Mouse (Mus musculus) neural tube, embryonic 11.5 days (tissue): ENCODE results near the gene Foxp1. TPM values are rescaled to one million over a fixed set of nuclear protein-coding genes. Genes with fewer than 3 reads are reported as not detected.

Experiments used
- ATAC-seq: fragments of 200-750 bp; cut with Nextera tagmentation; 2 replicates; pipeline ENCODE4 v1.8.0; 2017; ENCODE audit warnings: moderate number of reproducible peaks, mild to moderate bottlenecking, moderate TSS enrichment, moderate library complexity; ENCODE audit not compliant: insufficient read depth, low FRiP score, low TSS enrichment
- DNase-seq: peaks from one replicate; pipeline ENCODE4 v3.0.0-alpha.2; 2015; ENCODE audit warnings: low spot score
- H3K27ac ChIP-seq: fragments of 300-500 bp; sonication (generic); 2 replicates; pipeline ENCODE4 v1.5.1; 2014; ENCODE audit warnings: low read depth, mild to moderate bottlenecking, low read length
- H3K27me3 ChIP-seq: fragments of 300-500 bp; sonication (generic); 2 replicates; pipeline ENCODE4 v1.6.1; 2014; ENCODE audit warnings: mild to moderate bottlenecking, low read length, mixed read lengths; ENCODE audit not compliant: control insufficient read depth, insufficient read depth
- H3K36me3 ChIP-seq: fragments of 300-500 bp; sonication (generic); 2 replicates; pipeline ENCODE4 v1.6.1; 2014; ENCODE audit warnings: mild to moderate bottlenecking, low read length, moderate library complexity, mixed read lengths; ENCODE audit not compliant: control insufficient read depth, insufficient read depth
- H3K4me1 ChIP-seq: fragments of 300-500 bp; sonication (generic); 2 replicates; pipeline ENCODE4 v1.6.1; 2014; ENCODE audit warnings: low read length, mixed read lengths; ENCODE audit not compliant: control insufficient read depth, insufficient read depth
- H3K4me2 ChIP-seq: fragments of 300-500 bp; sonication (generic); 2 replicates; pipeline ENCODE4 v1.6.1; 2014; ENCODE audit warnings: low read depth, mild to moderate bottlenecking, moderate library complexity
- H3K4me3 ChIP-seq: fragments of 300-500 bp; sonication (generic); 2 replicates; pipeline ENCODE4 v1.5.1; 2014; ENCODE audit warnings: low read depth, low read length
- H3K9ac ChIP-seq: fragments of 300-500 bp; sonication (generic); 2 replicates; pipeline ENCODE4 v1.6.1; 2014; ENCODE audit warnings: mild to moderate bottlenecking, low read length
- H3K9me3 ChIP-seq: fragments of 300-500 bp; sonication (generic); 2 replicates; pipeline ENCODE4 v1.6.1; 2016; ENCODE audit warnings: low read length; ENCODE audit not compliant: control insufficient read depth
- WGBS: fragments of 180-500 bp; shearing (Covaris S2); extraction: QIAGEN DNeasy Blood & Tissue Kit; methylation state at CpG from one replicate; pipeline ENCODE4 v1.1.7; 2014; 5-methylcytosine and 5-hydroxymethylcytosine counted together
- polyA plus RNA-seq: library from polyadenylated mRNA; unstranded; fragments of >200 nt; fragmentation: Nextera tagmentation; extraction: Ambion mirVana; gene quantifications from 2 replicates; pipeline ENCODE4 v1.2.1, GENCODE M21; 2014

Gene Foxp1
- polyA plus RNA-seq, 1 experiment from 2014 or later: 116 TPM

DNA sequence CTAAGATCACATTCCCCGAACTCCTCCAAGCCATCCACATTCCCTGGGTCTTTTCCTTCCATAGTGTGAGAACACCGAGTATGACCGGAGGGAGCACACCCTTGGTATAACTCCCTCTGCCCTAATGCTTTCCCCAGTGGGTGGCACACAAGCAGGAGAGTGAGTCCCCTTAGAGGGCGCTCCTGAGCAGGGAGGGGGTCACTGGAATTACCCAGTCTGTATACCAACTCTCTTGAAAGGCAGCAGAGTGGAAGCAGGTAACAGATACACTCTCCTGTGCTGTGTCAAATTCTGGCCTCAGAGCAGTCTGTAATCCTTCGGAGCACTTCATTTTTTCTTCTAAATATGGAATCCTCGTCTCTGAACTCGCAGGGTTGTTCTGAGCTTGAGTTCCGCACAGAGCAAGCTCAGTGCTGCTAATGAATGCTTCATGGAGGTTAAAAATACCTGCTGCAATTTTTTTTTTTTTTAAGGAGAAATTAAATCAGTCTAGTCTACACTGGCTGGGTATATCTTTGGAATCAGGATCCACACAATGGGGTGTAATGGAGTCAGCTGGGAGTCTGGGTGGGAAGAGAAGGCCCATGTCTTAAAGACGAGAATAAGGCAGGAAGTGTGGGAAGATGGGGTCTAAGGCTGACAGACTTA lies 565.9 kb downstream of the Foxp1 start:
- H3K9me3 ChIP-seq: no peaks in the 10 kb centered on the region
- H3K27ac ChIP-seq: no peak overlapping the region
- no peaks in the 10 kb centered on the region for H3K27me3 ChIP-seq
- H3K4me2 ChIP-seq: no peak overlapping the region
- H3K36me3 ChIP-seq: no peaks in the 10 kb centered on the region
- 87% methylated on average over 9 of the region's 9 CpGs for WGBS
- ATAC-seq: no peak
- no peak overlapping the region for H3K4me3 ChIP-seq
- no peak overlapping the region for H3K9ac ChIP-seq
- no peak for DNase-seq
- no peaks in the 10 kb centered on the region for H3K4me1 ChIP-seq

DNA sequence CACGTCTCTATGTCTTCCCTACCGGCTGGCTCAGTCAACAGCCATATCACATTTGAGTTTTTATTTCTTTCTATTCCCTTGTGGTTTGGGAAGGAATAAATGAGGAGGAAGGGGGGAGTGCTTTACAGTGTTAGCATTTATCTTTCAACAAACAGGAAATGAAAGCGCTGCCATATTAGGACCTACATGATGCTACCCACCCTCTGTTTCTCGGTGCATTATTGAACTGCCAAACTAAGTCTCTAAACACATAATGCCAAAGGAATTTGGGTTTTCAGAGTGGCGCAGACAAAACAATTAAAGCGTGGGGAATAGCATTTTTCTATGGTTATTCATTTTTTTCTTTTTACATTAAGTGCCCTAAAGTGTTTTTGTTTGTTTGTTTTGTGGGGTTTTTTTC lies 566.8 kb downstream of the Foxp1 start:
- Histone ChIP-seq H3K36me3 (no peaks in the 10 kb centered on the region), H3K9me3 (no peaks in the 10 kb centered on the region), H3K4me3 (no peak overlapping the region), H3K9ac (no peak overlapping the region), H3K4me1 (0 out of 2 replicates have a peak, but pooled peaks cover 3% of the 10 kb centered on the region), H3K4me2 (no peak overlapping the region), H3K27me3 (no peaks in the 10 kb centered on the region), H3K27ac (no peak overlapping the region)
- 81% methylated on average over 6 of the region's 6 CpGs for WGBS
- ATAC-seq: no peak
- DNase-seq: no peak

DNA sequence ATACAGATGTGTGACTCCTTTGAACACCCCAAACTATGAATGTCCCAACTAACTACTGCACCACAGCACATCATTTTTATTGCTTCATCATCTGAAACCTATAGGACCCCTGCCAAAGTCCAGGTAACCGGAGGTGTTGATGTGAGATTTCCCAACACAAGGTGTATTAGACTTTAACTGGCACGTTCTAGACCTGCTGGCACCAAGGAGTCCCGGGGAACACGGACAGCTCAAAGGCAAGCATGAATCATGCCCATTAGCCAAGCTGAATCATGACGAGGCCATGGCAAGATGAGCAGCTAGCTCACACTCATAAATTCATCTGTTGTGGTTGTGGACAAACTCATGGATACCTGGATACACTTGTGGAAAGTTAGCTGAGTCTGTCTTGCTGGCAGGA lies 568.1 kb downstream of the Foxp1 start:
- no peak overlapping the region for H3K27ac ChIP-seq
- DNase-seq (no peak), ATAC-seq (no peak)
- H3K36me3 ChIP-seq: no peaks in the 10 kb centered on the region
- no peak overlapping the region for H3K9ac ChIP-seq
- 93% methylated on average over 5 of the region's 5 CpGs for WGBS
- peaks cover 7% of the 10 kb centered on the region; the same call in 1 of the 2 replicates for H3K4me1 ChIP-seq
- H3K9me3 ChIP-seq: no peaks in the 10 kb centered on the region
- H3K27me3 ChIP-seq: no peaks in the 10 kb centered on the region
- no peak overlapping the region for H3K4me3 ChIP-seq
- no peak overlapping the region for H3K4me2 ChIP-seq

GRCm38 (mm10) chr6:98949703-98950191 lies 572.8 kb downstream of the Foxp1 start:
- DNase-seq (no peak), ATAC-seq (no peak)
- Histone ChIP-seq H3K4me3 (no peak overlapping the region), H3K27ac (no peak overlapping the region), H3K9ac (no peak overlapping the region), H3K9me3 (no peaks in the 10 kb centered on the region), H3K4me2 (no peak overlapping the region), H3K36me3 (no peaks in the 10 kb centered on the region), H3K27me3 (no peaks in the 10 kb centered on the region), H3K4me1 (peaks cover 14% of the 10 kb centered on the region)
- WGBS: 30% methylated on average over 6 of the region's 6 CpGs

DNA sequence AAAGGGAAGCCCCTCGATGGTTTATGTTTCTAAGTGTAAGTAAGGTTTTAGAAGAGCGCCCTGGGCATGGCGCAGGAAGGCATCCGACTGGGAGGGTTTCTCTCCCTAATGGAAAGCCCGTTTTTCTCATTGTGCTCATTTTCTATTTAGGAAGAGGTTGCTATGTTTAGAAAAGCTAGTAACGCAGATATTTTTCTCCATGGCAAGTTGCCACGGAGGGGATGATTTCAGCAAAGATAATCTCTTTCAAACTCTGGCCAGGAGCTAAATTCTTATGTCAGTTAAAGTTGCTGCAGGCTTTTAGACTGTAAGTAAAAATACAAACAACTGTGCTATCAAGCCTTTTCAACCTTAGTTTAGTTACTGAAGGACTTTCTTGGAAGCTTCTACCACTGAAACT lies 573.2 kb downstream of the Foxp1 start:
- 76% methylated on average over 7 of the region's 7 CpGs for whole genome bisulfite sequencing
- H3K9me3 ChIP-seq: no peaks in the 10 kb centered on the region
- ATAC-seq (no peak), DNase-seq (no peak)
- H3K4me1 ChIP-seq: peaks cover 14% of the 10 kb centered on the region
- no peaks in the 10 kb centered on the region for H3K27me3 ChIP-seq
- H3K4me3 ChIP-seq: no peak overlapping the region
- H3K27ac ChIP-seq: no peak overlapping the region
- H3K9ac ChIP-seq: no peak overlapping the region
- no peak overlapping the region for H3K4me2 ChIP-seq
- no peaks in the 10 kb centered on the region for H3K36me3 ChIP-seq

- no peaks in the 10 kb centered on the region for H3K9me3 ChIP-seq
- WGBS: 73% methylated on average over 21 of the region's 21 CpGs
- H3K27me3 ChIP-seq: no peaks in the 10 kb centered on the region
- H3K4me3 ChIP-seq: no peak overlapping the region
- H3K4me1 ChIP-seq: peaks cover 14% of the 10 kb centered on the region
- no peak overlapping the region for H3K9ac ChIP-seq
- DNase-seq (no peak), ATAC-seq (no peak)
- H3K27ac ChIP-seq: no peak overlapping the region
- H3K36me3 ChIP-seq: no peaks in the 10 kb centered on the region
- no peak overlapping the region for H3K4me2 ChIP-seq
These were observed 574.1 kb downstream of the Foxp1 start for GRCm38 (mm10) chr6:98948153-98949141.

GRCm38 (mm10) chr6:98947486-98948152 lies 574.9 kb downstream of the Foxp1 start:
- Histone ChIP-seq H3K9ac (no peak overlapping the region), H3K36me3 (no peaks in the 10 kb centered on the region), H3K27ac (no peak overlapping the region), H3K4me1 (peaks cover 14% of the 10 kb centered on the region), H3K4me2 (no peak overlapping the region), H3K4me3 (no peak overlapping the region), H3K27me3 (no peaks in the 10 kb centered on the region), H3K9me3 (no peaks in the 10 kb centered on the region)
- DNase-seq (no peak), ATAC-seq (no peak)
- WGBS: 70% methylated on average over 11 of the region's 11 CpGs

- DNase-seq (no peak), ATAC-seq (no peak)
- no peak overlapping the region for H3K27ac ChIP-seq
- no peaks in the 10 kb centered on the region for H3K36me3 ChIP-seq
- no peaks in the 10 kb centered on the region for H3K9me3 ChIP-seq
- H3K4me2 ChIP-seq: no peak overlapping the region
- H3K4me1 ChIP-seq: peaks cover 14% of the 10 kb centered on the region
- H3K27me3 ChIP-seq: no peaks in the 10 kb centered on the region
- no peak overlapping the region for H3K4me3 ChIP-seq
- no peak overlapping the region for H3K9ac ChIP-seq
- 93% methylated on average over 4 of the region's 4 CpGs for WGBS
These were observed 575.8 kb downstream of the Foxp1 start for GRCm38 (mm10) chr6:98946731-98947130.
